Mouse (Mus musculus): Measurements from ENCODE around the gene Hoxb7. TPM values are rescaled to one million over a fixed set of nuclear protein-coding genes. Genes with fewer than 3 reads are reported as not detected.

The Hoxb7 gene
- polyA plus RNA-seq (2014; fragmentation: Illumina TruSeq; extraction: RNeasy Lipid Tissue Mini Kit (QIAGEN cat#74804); ENCODE audit: low read depth, low replicate concordance): 102 TPM

GRCm38 (mm10) chr11:96285771-96286738, at the start of gene Hoxb7:
Gene Hoxb7, plus strand, starts transcription at chr11:96286623.

GRCm38 (mm10) chr11:96270996-96271540, 15.4 kb upstream of the Hoxb7 start, which contains the start of gene Hoxb9:
Gene Hoxb9, plus strand, starts transcription at chr11:96271457.

GRCm38 (mm10) chr11:96281855-96282570, 4.4 kb upstream of the Hoxb7 start, which contains the start of gene Hoxb8:
Gene Hoxb8, plus strand, starts transcription at chr11:96281905.

GRCm38 (mm10) chr11:96291681-96292564, 5.5 kb downstream of the Hoxb7 start, which contains the start of gene Hoxb6:
Gene Hoxb6, plus strand, starts transcription at chr11:96292476.

GRCm38 (mm10) chr11:96303151-96304099, 17.0 kb downstream of the Hoxb7 start, which contains the start of gene Hoxb5:
Gene Hoxb5, plus strand, starts transcription at chr11:96303336.

GRCm38 (mm10) chr11:96317608-96318367, 31.4 kb downstream of the Hoxb7 start, which contains the start of gene Hoxb4:
Gene Hoxb4, plus strand, starts transcription at chr11:96318267.

GRCm38 (mm10) chr11:96323154-96323553, 36.7 kb downstream of the Hoxb7 start, which contains the start of gene Hoxb3:
Gene Hoxb3, plus strand, starts transcription at chr11:96323326.

Other genes with a start within 250 kb of the Hoxb7 start
- gene Ube2z, start 221.2 kb upstream of the Hoxb7 start, polyA plus RNA-seq (2014; fragmentation: Illumina TruSeq; extraction: RNeasy Lipid Tissue Mini Kit (QIAGEN cat#74804); ENCODE audit: low read depth, low replicate concordance): 27.2 TPM
- 5.2 TPM for gene Atp5g1, start 211.0 kb upstream of the Hoxb7 start, polyA plus RNA-seq (2014; fragmentation: Illumina TruSeq; extraction: RNeasy Lipid Tissue Mini Kit (QIAGEN cat#74804); ENCODE audit: low read depth, low replicate concordance)
- gene Calcoco2, start 174.7 kb upstream of the Hoxb7 start, polyA plus RNA-seq (2014; fragmentation: Illumina TruSeq; extraction: RNeasy Lipid Tissue Mini Kit (QIAGEN cat#74804); ENCODE audit: low read depth, low replicate concordance): not detected
- not detected for gene Ttll6, start 152.8 kb upstream of the Hoxb7 start, polyA plus RNA-seq (2014; fragmentation: Illumina TruSeq; extraction: RNeasy Lipid Tissue Mini Kit (QIAGEN cat#74804); ENCODE audit: low read depth, low replicate concordance)
- gene Hoxb13, start 92.3 kb upstream of the Hoxb7 start, polyA plus RNA-seq (2014; fragmentation: Illumina TruSeq; extraction: RNeasy Lipid Tissue Mini Kit (QIAGEN cat#74804); ENCODE audit: low read depth, low replicate concordance): not detected
- gene Hoxb9, start 15.2 kb upstream of the Hoxb7 start, polyA plus RNA-seq (2014; fragmentation: Illumina TruSeq; extraction: RNeasy Lipid Tissue Mini Kit (QIAGEN cat#74804); ENCODE audit: low read depth, low replicate concordance): 350 TPM
- 34.4 TPM for gene Hoxb8, start 4.7 kb upstream of the Hoxb7 start, polyA plus RNA-seq (2014; fragmentation: Illumina TruSeq; extraction: RNeasy Lipid Tissue Mini Kit (QIAGEN cat#74804); ENCODE audit: low read depth, low replicate concordance)
- gene Hoxb6, start 5.9 kb downstream of the Hoxb7 start, polyA plus RNA-seq (2014; fragmentation: Illumina TruSeq; extraction: RNeasy Lipid Tissue Mini Kit (QIAGEN cat#74804); ENCODE audit: low read depth, low replicate concordance): 21.2 TPM
- 7.4 TPM for gene Hoxb5, start 16.7 kb downstream of the Hoxb7 start, polyA plus RNA-seq (2014; fragmentation: Illumina TruSeq; extraction: RNeasy Lipid Tissue Mini Kit (QIAGEN cat#74804); ENCODE audit: low read depth, low replicate concordance)
- 11.9 TPM for gene Hoxb4, start 31.6 kb downstream of the Hoxb7 start, polyA plus RNA-seq (2014; fragmentation: Illumina TruSeq; extraction: RNeasy Lipid Tissue Mini Kit (QIAGEN cat#74804); ENCODE audit: low read depth, low replicate concordance)
- gene Hoxb3, start 36.7 kb downstream of the Hoxb7 start, polyA plus RNA-seq (2014; fragmentation: Illumina TruSeq; extraction: RNeasy Lipid Tissue Mini Kit (QIAGEN cat#74804); ENCODE audit: low read depth, low replicate concordance): 30.6 TPM
- gene Hoxb2, start 63.9 kb downstream of the Hoxb7 start, polyA plus RNA-seq (2014; fragmentation: Illumina TruSeq; extraction: RNeasy Lipid Tissue Mini Kit (QIAGEN cat#74804); ENCODE audit: low read depth, low replicate concordance): 16.9 TPM
- gene Hoxb1, start 79.1 kb downstream of the Hoxb7 start, polyA plus RNA-seq (2014; fragmentation: Illumina TruSeq; extraction: RNeasy Lipid Tissue Mini Kit (QIAGEN cat#74804); ENCODE audit: low read depth, low replicate concordance): not detected
- gene Skap1, start 178.0 kb downstream of the Hoxb7 start, polyA plus RNA-seq (2014; fragmentation: Illumina TruSeq; extraction: RNeasy Lipid Tissue Mini Kit (QIAGEN cat#74804); ENCODE audit: low read depth, low replicate concordance): 2.6 TPM